Mouse (Mus musculus) spleen, postnatal 0 days (tissue): Measurements from ENCODE around the gene Tomm34. TPM values are rescaled to one million over a fixed set of nuclear protein-coding genes. Genes with fewer than 3 reads are reported as not detected.

Source experiments
- polyA plus RNA-seq: library from polyadenylated mRNA; unstranded; fragments of >200 nt; fragmentation: Nextera tagmentation; extraction: Ambion mirVana; gene quantifications from 2 replicates; pipeline ENCODE4 v1.2.1, GENCODE M21; 2015

The Tomm34 gene
- 30.8 and 36.3 TPM in 2 replicates for polyA plus RNA-seq

GRCm38 (mm10) chr2:164070765-164071436 is at the start of gene Tomm34:
Gene Tomm34, minus strand, starts transcription at chr2:164071169.

GRCm38 (mm10) chr2:164070142-164070764 is 716 bp downstream of the Tomm34 start, which contains the start of gene Stk4:
Gene Stk4, plus strand, starts transcription at chr2:164070322.

GRCm38 (mm10) chr2:164025150-164025549 is 45.8 kb downstream of the Tomm34 start, which contains the start of gene Pabpc1l:
Gene Pabpc1l, plus strand, starts transcription at chr2:164025450.

Other genes with a start within 250 kb of the Tomm34 start
- not detected in 2 replicates for gene Kcnk15, start 217.5 kb downstream of the Tomm34 start, polyA plus RNA-seq
- gene Rims4, start 152.5 kb downstream of the Tomm34 start, polyA plus RNA-seq, result 0.02 TPM in 1 of 2 replicates, not detected in the other
- 132 and 147 TPM in 2 replicates for gene Ywhab, start 76.2 kb downstream of the Tomm34 start, polyA plus RNA-seq
- 1.3 and 2.5 TPM in 2 replicates for gene Pabpc1l, start 45.7 kb downstream of the Tomm34 start, polyA plus RNA-seq
- 20.1 and 20.5 TPM in 2 replicates for gene Stk4, start 847 bp downstream of the Tomm34 start, polyA plus RNA-seq
- gene Kcns1, start 99.9 kb upstream of the Tomm34 start, polyA plus RNA-seq, result not detected in 2 replicates
- gene Wfdc5, start 111.6 kb upstream of the Tomm34 start, polyA plus RNA-seq, result not detected in 2 replicates
- not detected in 2 replicates for gene Wfdc12, start 119.4 kb upstream of the Tomm34 start, polyA plus RNA-seq
- not detected in 2 replicates for gene Wfdc15a, start 129.0 kb upstream of the Tomm34 start, polyA plus RNA-seq
- gene Wfdc15b, start 150.5 kb upstream of the Tomm34 start, polyA plus RNA-seq, result 0.73 TPM in 1 of 2 replicates, not detected in the other
- not detected in 2 replicates for gene Svs2, start 167.3 kb upstream of the Tomm34 start, polyA plus RNA-seq
- not detected in 2 replicates for gene Svs3b, start 185.5 kb upstream of the Tomm34 start, polyA plus RNA-seq
- gene Svs4, start 207.3 kb upstream of the Tomm34 start, polyA plus RNA-seq, result not detected in 2 replicates
- not detected in 2 replicates for gene Svs3a, start 218.1 kb upstream of the Tomm34 start, polyA plus RNA-seq
- gene Svs6, start 245.6 kb upstream of the Tomm34 start, polyA plus RNA-seq, result not detected in 2 replicates